26 mouse cellular contexts compared by ENCODE assay signal in genomic region chr9:29524109-29524508, GRCm38 (mm10).
A peak's percentile ranks its signal among the peaks of the same experiment; 100 is the strongest.
DNase-seq lines count a peak whose midpoint lies in the region; ATAC-seq lines count a peak whose summit lies in the region.
"Had no signal": no experiment of that assay in that cellular context is flagged by ENCODE, and none has a peak within 500 bp of the region (broad histone marks: within the 10 kb centered on the region; RNA-seq: fewer than 3 reads in every experiment).

No protein-coding gene starts in this region.

- H3K27me3 ChIP-seq in hindbrain, embryonic 15.5 days, result no peaks in the 10 kb centered on the region
- H3K27me3 ChIP-seq in hindbrain, embryonic 10.5 days (ENCODE audit: insufficient read depth, poor library complexity, severe bottlenecking), result peaks cover 5% of the 10 kb centered on the region; the same call in 1 of the 2 replicates
- H3K27me3 ChIP-seq: embryonic facial prominence, embryonic 15.5 days; heart, embryonic 12.5 days; limb, embryonic 12.5 days; liver, embryonic 15.5 days had no signal

- 54% methylated on average over 1 of the region's 1 CpGs for WGBS in hindbrain, embryonic 15.5 days
- 72% methylated on average over 1 of the region's 1 CpGs for WGBS in hindbrain, embryonic 10.5 days

- no peak for ATAC-seq in hindbrain, embryonic 15.5 days (ENCODE audit: low FRiP score, low read depth)
- ATAC-seq: forebrain, postnatal 0 days; intestine, postnatal 0 days; Patski had no signal

- intact Hi-C loops in heart, postnatal 10 days (cut with DNase I), result loop anchor here (5.0 kb wide), 1 partner anchor 932 kb away; no protein-coding TSS in a partner anchor
- intact Hi-C loops in left cerebral cortex, postnatal 4 days (cut with DNase I), result no loop called here

- no peak overlapping the region for H3K4me2 ChIP-seq in hindbrain, embryonic 15.5 days
- H3K4me2 ChIP-seq: embryonic facial prominence, embryonic 15.5 days; forebrain, embryonic 12.5 days; heart, embryonic 12.5 days; limb, embryonic 12.5 days; liver, embryonic 15.5 days; lung, embryonic 14.5 days had no signal

- no peak overlapping the region for H3K4me3 ChIP-seq in hindbrain, embryonic 15.5 days
- no peak overlapping the region for H3K4me3 ChIP-seq in hindbrain, embryonic 10.5 days
- H3K4me3 ChIP-seq: embryonic facial prominence, embryonic 10.5 days; embryonic facial prominence, embryonic 15.5 days; forebrain, embryonic 12.5 days; heart, adult 2 months; heart, embryonic 12.5 days; limb, embryonic 12.5 days; liver, embryonic 15.5 days; midbrain, embryonic 10.5 days had no signal

- H3K9ac ChIP-seq in hindbrain, embryonic 15.5 days, result no peak overlapping the region
- H3K9ac ChIP-seq: embryonic facial prominence, embryonic 15.5 days; forebrain, embryonic 12.5 days; forebrain, postnatal 0 days; heart, embryonic 12.5 days; limb, embryonic 12.5 days; liver, embryonic 15.5 days; lung, embryonic 14.5 days had no signal

- H3K27ac ChIP-seq in hindbrain, embryonic 15.5 days (replicated peaks), result 0 out of 2 replicates have a peak overlapping the region, but pooled peaks have one; percentile 24
- no peak overlapping the region for H3K27ac ChIP-seq in hindbrain, embryonic 10.5 days
- H3K27ac ChIP-seq: embryonic facial prominence, embryonic 10.5 days; embryonic facial prominence, embryonic 15.5 days; forebrain, embryonic 12.5 days; heart, adult 2 months; limb, embryonic 12.5 days; liver, embryonic 15.5 days; midbrain, embryonic 10.5 days had no signal

- H3K9me3 ChIP-seq in hindbrain, embryonic 15.5 days, result no peaks in the 10 kb centered on the region
- no peaks in the 10 kb centered on the region for H3K9me3 ChIP-seq in hindbrain, embryonic 10.5 days
- H3K9me3 ChIP-seq: embryonic facial prominence, embryonic 10.5 days; embryonic facial prominence, embryonic 15.5 days; forebrain, embryonic 12.5 days; heart, embryonic 12.5 days; limb, embryonic 12.5 days; liver, embryonic 15.5 days; midbrain, embryonic 10.5 days had no signal

- H3K4me1 ChIP-seq in hindbrain, embryonic 15.5 days (replicated peaks), result peaks cover 11% of the 10 kb centered on the region
- H3K4me1 ChIP-seq in hindbrain, embryonic 10.5 days (replicated peaks), result no peaks in the 10 kb centered on the region
- H3K4me1 ChIP-seq: embryonic facial prominence, embryonic 10.5 days; embryonic facial prominence, embryonic 15.5 days; forebrain, embryonic 12.5 days; heart, embryonic 12.5 days; liver, embryonic 15.5 days had no signal

- no peak for DNase-seq in hindbrain, embryonic 10.5 days (ENCODE audit: low spot score)
- peak; percentile 76 for DNase-seq in cerebellum, adult 11-12 months
- peak; percentile 84 for DNase-seq in cerebellum, adult 9-11 months
- no peak for DNase-seq in heart, postnatal 10 days
- DNase-seq in left cerebral cortex, postnatal 4 days, result no peak
- no peak for DNase-seq in left cerebral cortex, adult 11 months (ENCODE audit: low spot score)
- DNase-seq: adrenal gland, postnatal 14 days; forebrain, postnatal 0 days; heart, adult 2 months; kidney, adult 9 months; kidney, postnatal 10 days; layer of hippocampus, adult 9-11 months; lung, embryonic 14.5 days; lung, postnatal 14 days; spleen, adult 18-20 months; thymus, postnatal 25 days had no signal

- H3K36me3 ChIP-seq in hindbrain, embryonic 15.5 days, result no peaks in the 10 kb centered on the region
- no peaks in the 10 kb centered on the region for H3K36me3 ChIP-seq in hindbrain, embryonic 10.5 days
- H3K36me3 ChIP-seq: embryonic facial prominence, embryonic 10.5 days; embryonic facial prominence, embryonic 15.5 days; forebrain, embryonic 12.5 days; heart, embryonic 12.5 days; limb, embryonic 12.5 days; liver, embryonic 15.5 days; midbrain, embryonic 10.5 days had no signal

Comparison
In these comparisons a context has a peak if more than half of its experiments do, and no peak if none do; other contexts are left out.
1. DNase-seq: peak in cerebellum, adult 11-12 months (single experiment) and cerebellum, adult 9-11 months (single experiment); none in hindbrain, embryonic 10.5 days (single experiment), heart, postnatal 10 days (0 of 2), left cerebral cortex, postnatal 4 days (single experiment) and left cerebral cortex, adult 11 months (single experiment).